Mouse (Mus musculus): Measurements from ENCODE around the gene Jchain.

Gene Jchain

DNA sequence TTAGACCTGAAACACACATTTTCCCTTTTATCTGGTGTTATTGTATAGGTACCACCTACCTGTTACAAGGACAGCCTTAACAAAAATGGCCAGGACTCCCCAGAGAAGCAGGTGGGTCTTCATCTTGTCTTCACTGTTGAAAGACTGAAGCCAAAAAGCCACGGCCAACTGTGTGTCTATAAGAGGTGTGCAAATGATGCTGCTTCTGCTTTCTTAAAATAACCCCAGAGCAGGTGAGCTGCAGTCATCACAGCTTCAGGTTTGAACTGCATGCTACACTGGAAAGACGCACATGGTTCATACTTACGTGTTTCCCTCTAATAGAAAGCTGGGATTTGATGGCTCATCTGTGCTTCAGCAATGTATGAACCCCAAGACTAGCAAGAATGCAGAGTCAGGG, at the start of gene Jchain:
Gene Jchain (minus strand): TSS at position 235 of the 400 bp plus-strand sequence.
- peak; percentile 24 for DNase-seq

DNA sequence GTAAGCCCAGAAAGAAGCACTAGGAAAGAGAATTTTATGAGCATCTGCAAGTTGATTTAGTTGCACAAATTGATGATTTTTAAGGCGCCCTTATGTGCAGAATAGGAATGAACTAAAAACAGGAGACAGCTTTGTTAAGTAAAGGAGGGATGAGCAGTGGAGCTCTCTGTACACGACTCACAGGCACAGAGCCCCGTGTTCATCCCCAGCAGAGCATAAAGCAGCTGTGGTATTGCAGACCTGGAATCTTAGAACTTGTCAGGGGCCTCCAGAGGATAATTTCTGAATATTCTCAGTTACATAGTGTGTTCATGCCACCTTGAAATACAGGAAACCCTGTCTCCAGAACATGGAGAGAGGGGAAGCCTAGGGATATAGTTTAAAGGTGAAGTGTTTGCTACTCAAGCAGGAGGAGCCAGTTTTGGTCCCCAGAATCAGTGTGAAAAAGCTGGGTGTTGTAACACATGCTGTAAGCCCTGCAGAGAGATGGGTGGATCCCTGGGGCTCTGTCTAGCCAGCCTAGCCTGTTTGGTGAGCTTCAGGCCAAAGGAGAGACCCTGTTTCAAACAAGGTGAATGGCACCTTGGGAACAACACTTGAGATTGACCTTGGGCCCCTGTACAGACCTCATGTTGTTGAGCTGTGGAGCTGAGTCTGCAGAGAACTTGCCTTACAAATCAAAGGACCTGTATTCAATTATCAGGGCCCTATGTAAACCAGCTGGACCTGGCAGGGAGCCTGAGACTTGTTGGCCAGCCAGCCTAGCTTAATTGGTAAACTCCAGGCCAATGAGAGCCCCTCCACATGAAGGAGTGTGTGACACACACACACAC, 48.0 kb upstream of the Jchain start:
- no peak for DNase-seq

DNA sequence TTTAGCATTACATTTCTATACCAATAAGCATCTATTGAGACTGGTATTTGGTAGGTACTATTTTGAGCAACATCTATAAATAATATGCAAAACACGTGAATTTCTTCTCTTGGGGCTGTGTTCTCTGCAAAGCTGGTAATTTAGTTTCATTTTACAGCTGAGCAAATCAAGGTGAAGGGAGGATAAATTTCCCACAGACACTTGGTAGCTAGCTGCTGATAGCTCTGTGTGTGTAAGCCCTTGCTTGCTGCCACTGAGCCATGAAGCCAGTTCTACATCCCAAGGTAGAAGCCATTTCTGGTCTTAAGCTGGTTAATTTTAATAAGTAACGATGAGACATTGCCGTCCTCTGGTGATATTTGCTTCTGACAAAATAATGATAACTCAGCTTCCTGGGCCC, 47.1 kb upstream of the Jchain start:
- no peak for DNase-seq

DNA sequence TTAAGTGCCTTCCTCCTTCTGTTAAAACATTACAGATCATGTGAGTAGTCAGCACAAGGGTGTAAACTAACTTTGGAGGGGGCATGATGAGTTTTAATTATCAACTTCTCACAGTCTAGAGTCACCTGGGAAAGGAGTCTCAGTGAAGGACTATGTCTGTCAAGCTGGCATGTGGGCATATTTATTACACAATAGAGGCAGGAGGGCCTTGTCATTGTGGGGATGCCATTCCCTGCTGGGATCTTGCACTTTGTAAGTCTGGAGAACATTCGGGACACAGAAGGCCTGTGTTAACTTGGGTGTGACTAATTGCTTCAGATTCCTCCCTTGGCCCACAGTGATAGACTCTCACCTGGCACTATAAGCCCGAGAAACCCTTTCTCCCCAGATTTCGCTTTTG, 41.9 kb upstream of the Jchain start:
- peak; percentile 28 for DNase-seq

DNA sequence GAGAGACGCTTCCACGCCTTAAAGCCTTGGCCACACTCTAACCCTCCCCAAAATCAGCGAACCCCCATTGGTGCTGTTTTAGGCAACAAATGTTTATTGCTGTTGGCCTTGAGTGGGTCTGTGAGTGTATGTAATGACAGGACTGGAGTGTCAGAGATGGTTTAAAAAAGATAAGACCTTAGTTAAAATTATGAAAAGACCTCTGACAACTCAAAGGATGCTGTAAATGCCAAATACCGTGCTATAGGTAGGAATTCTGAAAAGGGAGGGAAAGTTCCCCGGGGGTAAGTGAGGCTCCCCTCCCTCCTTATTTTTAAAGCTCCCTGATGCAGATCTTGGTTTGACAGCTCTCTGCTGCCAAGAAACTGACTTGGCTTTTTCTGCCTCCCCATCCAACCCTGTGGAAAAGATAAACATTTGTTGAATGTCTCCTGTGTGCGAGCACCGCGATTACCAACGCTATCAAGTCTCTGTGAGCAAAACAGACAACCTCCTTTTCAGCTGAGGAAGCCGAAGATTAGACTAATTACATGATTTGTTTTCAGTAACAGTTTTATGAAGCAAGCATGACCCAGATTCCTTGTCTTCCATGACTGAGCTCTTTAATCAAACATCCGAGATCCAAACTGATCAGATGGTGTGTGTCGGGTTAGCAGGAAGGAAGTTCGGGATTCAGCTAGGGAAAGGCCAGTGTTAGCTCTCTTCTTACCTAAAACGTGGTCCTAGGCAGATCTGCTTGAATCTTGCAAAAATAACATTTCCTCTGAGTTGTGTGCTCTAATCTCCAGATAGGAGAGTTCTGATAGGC, 38.5 kb upstream of the Jchain start:
- DNase-seq: peak; percentile 81

DNA sequence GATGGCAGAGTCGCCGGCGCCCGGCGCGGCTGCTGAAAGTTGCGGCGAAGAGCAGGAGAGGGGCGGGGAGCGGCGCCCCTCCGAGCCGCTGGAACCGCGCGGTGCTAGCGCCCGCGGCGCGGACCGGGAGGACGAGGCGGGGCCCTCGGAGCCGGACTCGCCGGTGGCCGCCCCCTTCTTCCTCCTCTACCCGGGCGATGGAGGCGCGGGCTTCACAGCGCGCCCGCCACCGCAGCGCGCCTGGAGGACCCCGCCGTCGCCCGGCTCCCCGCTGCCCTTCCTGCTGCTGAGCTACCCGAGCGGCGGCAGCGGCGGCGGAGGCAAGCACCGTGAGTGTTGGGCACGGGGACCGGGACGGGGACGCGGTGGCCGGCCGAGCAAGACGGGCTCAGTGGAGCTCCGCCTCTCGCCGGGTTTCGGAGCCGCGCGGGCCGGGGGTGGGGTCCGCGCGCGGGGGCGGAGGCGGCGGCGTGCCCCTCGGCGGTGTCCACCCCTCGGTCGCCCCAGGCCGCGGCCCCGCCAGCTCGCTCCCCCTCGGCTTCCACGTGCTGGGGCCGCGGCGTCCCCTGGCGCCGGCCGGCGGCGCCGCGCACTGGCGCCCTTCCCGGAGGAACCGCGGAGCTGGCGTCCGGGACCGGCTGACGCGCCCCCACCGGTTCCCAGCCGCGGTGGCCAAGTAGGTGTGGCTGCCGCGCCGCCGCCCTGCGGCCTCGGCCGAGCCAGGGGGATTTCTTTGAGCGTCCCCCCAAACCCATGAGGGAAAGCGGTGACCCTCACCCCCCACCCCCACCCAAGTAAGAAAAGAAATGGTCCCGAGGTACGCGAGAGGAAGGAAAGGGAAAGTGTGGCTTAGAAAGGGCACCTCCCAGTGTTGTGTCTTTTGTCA, 37.7 kb upstream of the Jchain start:
- peak; percentile 98 for DNase-seq

DNA sequence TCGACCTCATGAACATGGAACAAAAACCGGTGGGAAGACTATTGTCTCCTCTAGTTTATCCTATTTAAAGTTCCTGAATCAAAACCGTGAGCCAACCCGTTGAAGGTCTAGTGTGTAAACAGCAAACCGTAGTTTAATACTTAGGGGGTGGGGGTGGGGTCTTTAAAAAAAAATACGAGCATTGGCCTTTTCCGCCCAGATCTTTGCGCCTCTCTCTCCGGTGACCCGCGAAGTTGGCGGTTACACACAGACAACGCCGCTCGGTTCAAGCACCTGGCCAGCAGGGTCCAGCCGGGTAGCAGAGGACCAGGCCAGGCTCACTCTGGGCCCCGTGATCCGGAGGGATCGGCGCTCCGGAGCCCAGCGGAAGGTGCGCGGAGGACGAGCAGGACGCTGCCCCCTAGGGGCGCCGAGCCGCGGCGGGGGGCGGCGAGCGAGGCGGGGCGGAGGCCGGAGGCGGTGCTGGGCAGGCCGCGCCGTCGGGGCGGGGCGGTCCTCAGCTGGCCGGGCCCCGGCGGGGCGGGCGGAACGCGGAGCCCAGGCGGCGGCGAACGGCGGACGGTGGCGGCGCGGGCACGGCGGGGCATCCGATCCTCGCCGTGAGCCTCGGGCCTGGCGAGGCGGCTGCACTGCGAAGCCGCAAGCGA, 36.9 kb upstream of the Jchain start, which contains the start of gene Rufy3:
Gene Rufy3 (plus strand): TSS at position 540 of the 647 bp plus-strand sequence.
- DNase-seq: peak; percentile 99

DNA sequence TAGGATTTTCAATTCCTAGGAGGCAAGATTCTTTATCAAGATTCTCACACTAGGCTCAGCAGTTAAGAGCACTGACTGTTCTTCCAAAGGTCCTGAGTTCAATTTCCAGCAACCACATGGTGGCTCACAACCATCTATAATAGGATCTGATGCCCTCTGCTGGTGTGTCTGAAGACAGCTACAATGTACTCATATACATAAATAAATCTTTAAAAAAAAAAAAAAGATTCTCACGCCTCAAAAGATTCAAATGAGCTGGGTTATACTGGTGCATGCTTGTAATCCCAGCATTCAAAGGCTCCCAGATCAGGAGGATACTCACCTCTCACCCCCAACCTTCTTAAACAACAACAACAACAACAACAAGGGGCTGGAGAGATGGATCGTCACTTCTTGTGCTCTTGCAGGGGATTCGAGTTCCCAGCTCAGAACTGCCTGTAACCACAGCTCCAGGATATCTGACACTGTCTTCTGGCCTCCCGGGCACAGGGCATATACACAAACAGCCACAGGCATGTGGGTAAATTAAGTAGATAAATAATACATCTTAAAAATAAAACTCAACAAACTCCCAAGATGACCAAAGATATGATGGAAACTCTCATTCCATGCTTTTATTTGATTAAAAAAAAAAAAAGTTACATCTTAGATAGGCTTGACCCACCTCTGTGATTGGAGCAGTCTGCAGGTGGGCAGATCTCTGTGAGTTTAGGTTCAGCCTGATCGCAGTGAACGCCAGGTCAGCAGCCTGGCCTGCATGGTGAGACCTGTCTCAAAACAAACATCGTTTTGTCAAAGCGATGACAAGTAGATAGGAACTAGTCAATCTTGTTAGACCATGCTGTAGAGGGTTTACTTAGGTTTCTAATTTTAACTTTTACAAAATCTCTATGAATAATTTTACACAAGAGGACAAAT, 35.4 kb upstream of the Jchain start:
- DNase-seq: peak; percentile 70

DNA sequence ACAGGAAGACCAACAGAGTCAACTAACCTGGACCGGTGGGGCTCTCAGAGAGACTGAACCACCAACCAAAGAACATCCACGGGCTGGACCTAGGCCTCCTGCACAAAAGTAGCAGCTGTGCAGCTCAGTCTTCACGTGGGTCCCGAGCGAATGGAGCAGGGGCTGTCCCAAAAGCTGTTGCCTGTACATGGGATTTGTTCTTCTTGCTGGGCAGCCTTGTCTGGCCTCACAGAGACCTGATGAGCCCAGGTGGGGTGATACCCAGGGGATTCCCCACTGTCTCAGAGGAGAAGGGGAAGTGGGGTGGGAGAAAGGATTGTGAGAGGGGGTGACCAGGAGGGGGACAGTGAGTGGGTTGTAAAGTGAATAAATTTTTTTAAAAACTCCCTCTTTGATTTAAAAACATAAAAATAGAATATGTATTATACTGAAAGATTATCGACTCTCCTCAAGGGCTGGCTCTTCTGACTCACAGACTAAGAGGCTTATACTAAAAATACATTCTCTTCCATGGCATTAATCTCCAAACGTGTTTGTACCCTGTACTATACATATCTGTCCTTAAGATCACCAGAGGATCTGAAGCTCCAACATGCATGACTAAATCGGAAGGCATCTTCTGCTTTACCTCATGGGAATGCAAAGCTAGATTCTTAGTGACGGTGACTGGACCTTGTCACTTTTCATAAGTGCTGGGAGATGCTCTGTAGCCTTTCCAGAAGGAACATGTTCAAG, 33.6 kb upstream of the Jchain start:
- peak; percentile 70 for DNase-seq

DNA sequence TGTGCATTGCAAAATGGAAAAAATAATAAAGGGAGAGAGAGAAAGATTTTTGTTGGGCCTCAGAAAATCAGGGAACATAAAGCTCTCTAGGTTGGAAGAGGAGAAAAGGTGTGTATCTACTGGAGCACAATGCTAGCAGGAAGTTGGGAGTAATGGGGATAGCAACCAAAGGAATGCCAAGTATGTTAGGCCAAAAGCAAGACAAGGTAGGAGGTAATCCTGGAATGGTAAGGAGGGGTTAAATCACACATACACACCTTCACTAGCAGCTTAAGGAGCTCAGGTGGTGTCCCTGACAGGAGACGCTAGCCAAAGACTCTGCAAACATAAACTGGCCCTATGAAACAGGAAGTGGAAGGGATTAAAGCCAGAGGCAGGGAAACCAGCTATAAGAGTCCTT, 31.3 kb upstream of the Jchain start:
- DNase-seq: no peak

DNA sequence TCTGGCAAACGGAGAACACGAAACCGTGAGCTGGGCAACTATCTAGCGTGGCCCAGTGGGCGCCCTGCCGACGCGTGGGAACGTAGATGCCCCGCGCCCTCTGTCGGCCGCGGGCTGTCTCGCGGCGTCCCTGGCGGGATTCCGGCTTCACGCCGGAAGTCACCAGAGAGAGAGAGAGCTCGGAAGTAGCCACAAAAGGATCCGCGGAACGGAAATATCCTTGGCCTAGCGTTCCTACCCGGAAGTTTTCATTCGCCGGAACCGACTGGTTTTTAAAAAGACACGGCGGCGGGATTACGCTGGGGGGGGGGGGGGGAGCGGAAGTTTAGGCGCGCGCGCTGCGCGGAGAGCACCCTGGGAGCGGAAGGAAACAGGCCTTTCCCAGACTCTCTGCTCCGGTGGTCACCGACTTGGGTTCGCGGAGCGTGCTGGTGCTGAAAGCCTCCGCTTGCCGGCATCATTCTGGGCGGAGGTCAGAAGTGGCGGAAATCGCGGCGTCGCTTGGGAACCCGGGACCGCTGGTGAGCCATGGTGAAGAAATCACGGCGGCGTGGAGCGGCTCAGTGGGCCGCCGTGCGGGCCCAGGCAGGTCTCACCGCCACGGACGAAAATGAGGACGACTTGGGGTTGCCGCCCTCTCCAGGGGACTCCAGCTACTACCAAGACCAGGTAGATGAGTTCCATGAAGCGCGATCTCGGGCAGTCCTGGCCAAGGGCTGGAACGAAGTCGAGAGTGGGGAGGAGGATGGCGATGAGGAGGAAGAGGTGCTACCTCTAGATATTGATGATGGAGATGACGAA, 26.6 kb upstream of the Jchain start, which contains the start of gene Utp3:
Gene Utp3 (plus strand): TSS at position 377 of the 801 bp plus-strand sequence.
- peak; percentile 99 for DNase-seq

DNA sequence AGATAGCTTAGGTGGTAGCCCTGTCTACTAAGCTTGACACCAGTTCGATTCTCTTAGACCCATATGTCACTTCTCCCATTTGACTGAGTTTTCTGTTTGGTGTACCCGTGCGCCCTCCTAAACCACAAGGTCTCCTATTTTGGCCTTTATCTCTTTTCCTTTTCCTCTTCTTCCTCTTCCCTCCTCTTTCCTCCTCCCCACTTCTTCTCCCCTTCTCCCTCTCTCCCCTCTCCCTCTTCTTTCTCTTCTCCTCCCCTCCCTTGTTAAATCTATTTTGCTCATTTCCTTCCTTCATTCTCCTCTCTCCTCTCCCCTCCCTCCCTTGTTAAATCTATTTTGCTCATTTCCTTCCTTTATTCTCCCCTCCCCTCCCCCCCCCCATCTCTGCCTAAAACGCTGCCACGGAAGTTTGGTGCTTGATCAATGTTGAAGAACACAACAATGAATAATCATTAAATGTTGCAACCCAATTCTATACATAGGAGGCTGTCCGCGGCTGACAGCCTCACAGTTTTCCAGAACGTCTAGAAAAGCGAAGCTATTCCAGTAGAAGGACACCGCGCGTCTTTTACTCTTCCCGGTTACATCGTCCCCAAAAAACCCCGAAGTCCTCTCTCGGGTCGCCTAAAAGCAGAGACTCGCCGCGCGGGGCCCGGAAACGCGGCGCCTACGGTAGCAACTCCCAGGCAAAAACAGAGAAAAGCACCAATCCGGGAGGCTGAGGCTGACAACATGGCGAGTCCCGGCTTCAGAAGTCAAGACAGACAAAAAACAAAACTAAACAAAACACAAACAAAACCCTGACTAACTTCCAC, 25.8 kb upstream of the Jchain start:
- DNase-seq: no peak

DNA sequence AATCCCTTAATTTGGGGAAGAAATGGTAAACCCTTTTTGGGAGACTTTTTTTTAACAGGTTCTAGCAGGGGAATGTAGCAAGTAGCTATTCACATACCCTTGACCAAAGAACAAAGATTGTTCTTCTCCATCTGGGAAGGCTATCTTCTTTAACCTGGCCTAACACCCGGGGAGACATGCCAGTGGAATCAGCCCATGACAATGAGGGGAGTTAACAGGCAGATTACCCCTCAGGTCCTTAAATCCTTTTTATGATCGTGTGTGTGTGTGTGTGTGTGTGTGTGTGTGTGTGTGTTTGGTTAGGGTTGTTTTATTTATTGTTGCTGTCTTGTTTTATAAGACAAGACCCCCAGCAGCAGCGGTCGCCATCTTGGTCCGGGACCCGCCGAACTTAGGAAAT, 17.8 kb upstream of the Jchain start:
- peak; percentile 15 for DNase-seq

DNA sequence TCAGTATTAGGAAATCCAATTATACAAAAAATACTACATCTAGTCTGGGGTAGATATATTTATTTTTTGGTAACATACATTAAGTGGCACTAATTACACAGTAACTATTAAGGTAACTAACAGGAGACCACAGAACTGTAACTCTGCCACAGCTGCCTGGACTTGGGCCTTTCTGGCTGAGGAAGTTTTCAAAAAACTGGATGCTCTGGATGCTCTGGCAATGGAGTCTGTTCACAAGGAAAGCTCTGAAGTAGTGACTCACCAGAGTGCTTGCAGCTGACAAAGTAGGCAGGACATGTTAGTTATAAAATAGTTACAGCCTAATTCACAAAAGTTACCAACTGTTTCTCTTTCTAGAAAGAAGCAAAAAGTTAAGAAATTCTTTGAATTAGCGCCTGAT, 16.7 kb upstream of the Jchain start:
- DNase-seq: peak; percentile 31

DNA sequence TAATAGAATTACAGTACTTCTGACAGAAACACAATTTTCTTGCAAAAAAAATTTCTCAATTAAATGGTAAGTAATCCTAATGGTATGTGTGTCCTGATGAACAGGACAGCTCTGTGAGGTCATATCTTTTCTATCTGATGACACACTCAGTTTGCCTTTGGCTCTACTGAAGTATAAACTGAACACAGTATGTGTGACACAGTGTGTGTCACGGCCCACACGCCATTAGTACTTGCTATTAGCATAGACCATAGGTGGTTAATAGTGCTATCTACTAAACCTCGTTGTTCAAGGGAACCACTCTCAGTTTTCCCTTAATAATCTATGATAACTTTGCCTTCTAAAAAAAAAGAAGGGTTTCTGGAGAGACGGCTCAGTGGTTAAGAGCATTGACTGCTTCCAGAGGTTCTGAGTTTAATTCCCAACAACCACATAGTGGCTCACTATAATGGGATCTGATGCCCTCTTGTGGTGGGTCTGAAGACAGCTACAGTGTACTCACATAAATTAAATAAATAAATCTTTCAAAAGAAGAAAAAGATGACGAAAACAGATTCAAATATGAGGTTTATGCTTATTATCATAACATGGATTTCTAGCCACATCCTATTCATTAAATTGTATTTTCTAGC, 15.1 kb upstream of the Jchain start:
- DNase-seq: peak; percentile 76

DNA sequence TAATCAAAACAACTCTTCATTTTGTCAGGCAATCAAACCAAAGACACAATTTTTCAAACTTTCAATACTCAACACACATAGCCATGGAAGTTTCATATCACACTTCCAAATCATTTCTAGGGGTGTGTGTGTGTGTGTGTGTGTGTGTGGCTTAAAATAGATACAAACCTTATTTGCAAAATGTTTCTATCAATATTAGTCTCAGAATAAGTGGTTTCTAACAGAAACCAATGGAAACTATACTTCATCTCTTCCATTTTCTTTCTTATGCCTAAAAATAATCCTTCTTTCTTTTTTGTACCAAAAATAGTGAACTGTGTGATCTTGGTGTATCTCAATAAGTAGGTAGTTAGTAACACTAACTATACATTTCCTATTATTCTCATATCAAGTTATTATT, 13.2 kb upstream of the Jchain start:
- no peak for DNase-seq

DNA sequence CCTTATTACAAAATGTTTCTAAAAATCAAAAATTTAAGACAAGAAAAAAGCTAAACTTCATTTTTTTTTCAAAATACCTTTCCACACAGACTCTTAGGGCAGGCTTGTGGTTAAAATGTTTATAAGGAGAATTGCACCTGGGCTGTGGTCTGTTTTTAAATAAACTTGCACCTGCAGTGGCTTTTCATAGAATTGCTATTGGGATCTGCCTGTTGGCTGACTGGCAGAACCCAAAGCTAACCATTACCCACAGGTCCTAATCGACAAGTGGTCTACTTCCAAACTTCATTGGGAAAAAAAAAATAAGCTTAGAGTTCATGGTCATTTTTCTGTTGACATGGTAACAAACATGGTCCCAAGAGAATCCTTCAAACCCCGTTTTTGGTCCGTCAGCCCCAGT, 7.0 kb upstream of the Jchain start:
- no peak for DNase-seq

DNA sequence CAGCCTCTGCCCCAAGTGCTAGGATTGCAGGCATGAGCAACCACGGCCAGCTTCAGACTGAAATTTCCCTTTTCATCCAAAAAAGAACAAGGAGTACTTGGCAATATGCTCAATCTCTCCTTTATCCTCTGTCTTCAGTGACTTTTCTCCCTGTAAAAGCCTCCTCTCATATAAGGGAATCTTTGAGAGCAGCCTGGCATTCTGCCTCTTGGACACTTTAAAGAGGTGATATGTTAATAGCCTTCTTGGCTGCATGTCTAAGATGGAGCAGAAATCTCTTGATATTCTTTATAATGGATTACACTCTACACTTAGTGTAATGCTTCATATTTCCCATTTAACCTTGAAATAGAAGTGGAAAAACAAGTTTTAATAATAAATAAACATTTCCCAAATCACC, 3.2 kb upstream of the Jchain start:
- DNase-seq: peak; percentile 64

All from heart, adult 11 months (tissue).